Mouse (Mus musculus) lung, postnatal 0 days (tissue): ENCODE measurements at regions not wholly inside any gene's neighbourhood (a gene's known extent, or its start where the extent isn't known, plus 50 kb on each side); places are given as distances from the start of the nearest gene placed in this dataset.

Experiments used
- CTCF ChIP-seq: IDR thresholded peaks from 2 replicates; pipeline ENCODE4 v1.5.1; 2016; ENCODE audit warnings: antibody characterized with exemption, mild to moderate bottlenecking
- EP300 ChIP-seq: IDR thresholded peaks from 2 replicates; pipeline ENCODE4 v1.6.1; 2016; ENCODE audit warnings: antibody characterized with exemption, mild to moderate bottlenecking, control low read depth

DNA sequence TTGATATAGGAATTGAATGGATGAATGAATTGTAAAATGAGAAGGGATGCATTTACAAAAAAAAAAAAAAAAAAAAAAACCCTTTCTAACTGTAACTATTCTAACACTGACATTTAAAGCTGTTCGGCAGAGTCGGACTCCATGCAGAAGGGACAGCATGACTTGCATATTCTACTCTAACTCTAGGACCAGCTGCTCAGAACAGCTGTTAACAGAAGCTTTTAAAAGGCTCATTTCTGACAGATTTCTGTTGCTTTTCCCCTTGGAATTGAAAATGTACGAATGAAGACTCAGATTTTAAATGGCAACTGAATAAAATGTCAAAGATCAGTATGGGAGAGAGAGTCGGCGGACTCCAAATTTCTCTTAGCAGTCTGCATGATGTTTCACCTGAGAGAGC is 138.9 kb upstream of the Fam83b start:
- TF ChIP-seq EP300 (no peak), CTCF (no peak)
